Mouse (Mus musculus): Measurements from ENCODE around the gene Phf6. TPM values are rescaled to one million over a fixed set of nuclear protein-coding genes. Genes with fewer than 3 reads are reported as not detected.
"Not testable (repeated sequence)": the region's sequence is repeated elsewhere in the genome, so short reads cannot be mapped to it uniquely, and the experiment has no call there.

Gene Phf6
- polyA plus RNA-seq, 1 experiment from 2014 or later = 34.1 TPM

GRCm38 (mm10) chrX:52978576-52978975 is 66.5 kb downstream of the Phf6 start:
- DNase-seq (ENCODE audit: low spot score) = no peak

- no peak for DNase-seq (ENCODE audit: low spot score)
Observed at GRCm38 (mm10) chrX:52981378-52981777, 69.3 kb downstream of the Phf6 start.

- DNase-seq (ENCODE audit: low spot score) = peak; percentile 80
Observed at GRCm38 (mm10) chrX:52987905-52988783, 76.1 kb downstream of the Phf6 start, which contains the start of gene Hprt. Gene Hprt (plus strand): TSS chrX:52988137.

GRCm38 (mm10) chrX:52994726-52995125 is 82.7 kb downstream of the Phf6 start:
- DNase-seq (ENCODE audit: low spot score) = not testable (repeated sequence)

GRCm38 (mm10) chrX:53004887-53005286 is 92.8 kb downstream of the Phf6 start:
- DNase-seq (ENCODE audit: low spot score) = peak; percentile 25

GRCm38 (mm10) chrX:53006062-53006461 is 94.0 kb downstream of the Phf6 start:
- DNase-seq (ENCODE audit: low spot score) = peak; percentile 68

Other genes with a start within 250 kb of the Phf6 start
- 0.10 and 0.29 TPM in 2 replicates for gene Ccdc160, start 121.1 kb upstream of the Phf6 start, polyA plus RNA-seq (2015; fragmentation: Nextera tagmentation; extraction: Ambion mirVana)
- 322 and 331 TPM in 2 replicates for gene Hprt, start 75.9 kb downstream of the Phf6 start, polyA plus RNA-seq (2015; fragmentation: Nextera tagmentation; extraction: Ambion mirVana)